8 mouse cellular contexts compared by ENCODE assay signal in genomic region chr10:42501161-42501560, GRCm38 (mm10). TPM values are rescaled to one million over a fixed set of nuclear protein-coding genes. Genes with fewer than 3 reads are reported as not detected.
DNase-seq lines count a peak whose midpoint lies in the region; ATAC-seq and TF ChIP-seq lines count a peak whose summit lies in the region.

No protein-coding gene starts in this region.

- H3K9ac ChIP-seq in liver, embryonic 11.5 days (ENCODE audit: low read depth, low read length): peak overlapping the region; percentile 46; the same call in 1 of the 2 replicates
- H3K9ac ChIP-seq in stomach, postnatal 0 days (ENCODE audit: low read length): no peak overlapping the region

- no peaks in the 10 kb centered on the region for H3K36me3 ChIP-seq in spleen, adult 2 months (ENCODE audit: control insufficient read depth, insufficient read depth, low read length)
- H3K36me3 ChIP-seq in liver, embryonic 11.5 days (ENCODE audit: control insufficient read depth, insufficient read depth, low read length): no peaks in the 10 kb centered on the region; the same call in 1 of the 2 replicates
- H3K36me3 ChIP-seq in stomach, postnatal 0 days (ENCODE audit: control insufficient read depth, insufficient read depth, low read length): no peaks in the 10 kb centered on the region

- TF ChIP-seq EP300 in stomach, postnatal 0 days (optimal IDR thresholded peaks at IDR 0.05): no peak

- H3K4me2 ChIP-seq in liver, embryonic 11.5 days: peak overlapping the region; percentile 90
- 0 out of 2 replicates have a peak overlapping the region, but pooled peaks have one; percentile 25 for H3K4me2 ChIP-seq in stomach, postnatal 0 days (replicated peaks; ENCODE audit: low read depth)

- DNase-seq in adrenal gland, postnatal 14 days: peak; percentile 30
- no peak for DNase-seq in adrenal gland, adult 18-20 months (ENCODE audit: low spot score in 2 of 2)
- no peak for DNase-seq in spleen, adult 2 months (ENCODE audit: low read depth in 1 of 2, low spot score in 2 of 2)
- no peak for DNase-seq in spleen, postnatal 4 days (ENCODE audit: low spot score in 2 of 2)
- DNase-seq in liver, embryonic 11.5 days (ENCODE audit: low spot score): no peak
- no peak for DNase-seq in stomach, postnatal 0 days (ENCODE audit: low spot score)
- DNase-seq in left cerebral cortex, postnatal 36 days (ENCODE audit: low spot score in 2 of 2): no peak
- DNase-seq in left cerebral cortex, adult 11 months (ENCODE audit: low spot score): no peak

- H3K9me3 ChIP-seq in liver, embryonic 11.5 days (ENCODE audit: control insufficient read depth, low read length): no peaks in the 10 kb centered on the region
- H3K9me3 ChIP-seq in stomach, postnatal 0 days (ENCODE audit: control insufficient read depth, low read length): no peaks in the 10 kb centered on the region

- H3K27me3 ChIP-seq in spleen, adult 2 months (ENCODE audit: control insufficient read depth, insufficient read depth, low read length): no peaks in the 10 kb centered on the region
- no peaks in the 10 kb centered on the region for H3K27me3 ChIP-seq in liver, embryonic 11.5 days (replicated peaks; ENCODE audit: control insufficient read depth, insufficient read depth, low read length)
- no peaks in the 10 kb centered on the region for H3K27me3 ChIP-seq in stomach, postnatal 0 days (ENCODE audit: control insufficient read depth, insufficient read depth, low read length)

- H3K4me3 ChIP-seq in spleen, adult 2 months (ENCODE audit: extremely low read depth, insufficient read depth, insufficient read length): peak overlapping the region; percentile 78; the same call in 1 of the 2 replicates
- H3K4me3 ChIP-seq in liver, embryonic 11.5 days (ENCODE audit: low read depth, low read length): peak overlapping the region; percentile 95
- H3K4me3 ChIP-seq in stomach, postnatal 0 days (ENCODE audit: low read depth, low read length): no peak overlapping the region

- ATAC-seq in liver, embryonic 11.5 days (replicated peaks; ENCODE audit: low FRiP score): no peak
- ATAC-seq in stomach, postnatal 0 days (ENCODE audit: low FRiP score, low TSS enrichment): 0 out of 2 replicates have a peak, but pooled peaks have one; percentile 3

- peak overlapping the region; percentile 78 for H3K27ac ChIP-seq in spleen, adult 2 months (ENCODE audit: insufficient read depth, low read length)
- peak overlapping the region; percentile 98 for H3K27ac ChIP-seq in liver, embryonic 11.5 days (ENCODE audit: low read depth, low read length)
- H3K27ac ChIP-seq in stomach, postnatal 0 days (replicated peaks): peak overlapping the region; percentile 99

- 71% methylated on average over 5 of the region's 5 CpGs for WGBS in spleen, adult 2 months
- WGBS in liver, embryonic 11.5 days: 83% methylated on average over 5 of the region's 5 CpGs
- WGBS in stomach, postnatal 0 days: 74% methylated on average over 5 of the region's 5 CpGs

- no peak for TF ChIP-seq POLR2A in spleen, adult 2 months (IDR thresholded peaks at IDR 0.05; ENCODE audit: low read depth, low read length)

- intact Hi-C loops in left cerebral cortex, postnatal 36 days (cut with DNase I): loop anchor here (5.0 to 10.0 kb wide), 2 partner anchors 81 to 156 kb away; partner anchors contain the start of genes Nr2e1 and Ostm1

- TF ChIP-seq CTCF in spleen, adult 2 months (IDR thresholded peaks at IDR 0.05; ENCODE audit: extremely low read depth, insufficient read depth, insufficient read length, insufficient replicate concordance): no peak
- no peak for TF ChIP-seq CTCF in stomach, postnatal 0 days (IDR thresholded peaks at IDR 0.05; ENCODE audit: low read depth)

- 0 out of 2 replicates have a peak, but pooled peaks cover 3% of the 10 kb centered on the region for H3K4me1 ChIP-seq in spleen, adult 2 months (ENCODE audit: control insufficient read depth, insufficient read depth, insufficient read length)
- H3K4me1 ChIP-seq in liver, embryonic 11.5 days (replicated peaks; ENCODE audit: control insufficient read depth, insufficient read depth, low read length): peaks cover 16% of the 10 kb centered on the region
- H3K4me1 ChIP-seq in stomach, postnatal 0 days (replicated peaks; ENCODE audit: control insufficient read depth, insufficient read depth): no peaks in the 10 kb centered on the region

RNA-seq across cellular contexts. Expression of gene Snx3, which starts 0.7 kb away (rescaled TPM):
- total RNA-seq in adrenal gland, postnatal 14 days (2021): 197 and 210 TPM in 2 replicates
- 100 to 1,000 TPM; 254 to 276 TPM for total RNA-seq in adrenal gland, adult 18-20 months (2021)
- polyA plus RNA-seq in spleen, adult 2 months (2012; rRNA removed): 152 and 155 TPM in 2 replicates
- 355 and 358 TPM in 2 replicates for polyA plus RNA-seq in liver, embryonic 11.5 days (2014; fragmentation: Nextera tagmentation; extraction: Ambion mirVana)
- polyA plus RNA-seq in stomach, postnatal 0 days (2015; fragmentation: Nextera tagmentation; extraction: Ambion mirVana): 257 and 275 TPM in 2 replicates
- 100 to 1,000 TPM; 198 to 199 TPM for total RNA-seq in left cerebral cortex, postnatal 36 days (2021)

RNA-seq across cellular contexts. Expression of gene Afg1l, which starts 22.8 kb away (rescaled TPM):
- total RNA-seq in adrenal gland, postnatal 14 days (2021): 25.2 and 27.8 TPM in 2 replicates
- 10 to 100 TPM; 21.7 to 28.4 TPM for total RNA-seq in adrenal gland, adult 18-20 months (2021)
- 1.5 and 2.1 TPM in 2 replicates for polyA plus RNA-seq in spleen, adult 2 months (2012; rRNA removed)
- 5.0 TPM in 2 replicates for polyA plus RNA-seq in liver, embryonic 11.5 days (2014; fragmentation: Nextera tagmentation; extraction: Ambion mirVana)
- 6.3 and 6.4 TPM in 2 replicates for polyA plus RNA-seq in stomach, postnatal 0 days (2015; fragmentation: Nextera tagmentation; extraction: Ambion mirVana)
- 10 to 100 TPM; 11.6 to 13.1 TPM for total RNA-seq in left cerebral cortex, postnatal 36 days (2021)
